Mouse (Mus musculus): ENCODE measurements around the gene Traf7. TPM values are rescaled to one million over a fixed set of nuclear protein-coding genes. Genes with fewer than 3 reads are reported as not detected.

Gene Traf7
- polyA plus RNA-seq, 1 experiment, result 239 TPM

DNA sequence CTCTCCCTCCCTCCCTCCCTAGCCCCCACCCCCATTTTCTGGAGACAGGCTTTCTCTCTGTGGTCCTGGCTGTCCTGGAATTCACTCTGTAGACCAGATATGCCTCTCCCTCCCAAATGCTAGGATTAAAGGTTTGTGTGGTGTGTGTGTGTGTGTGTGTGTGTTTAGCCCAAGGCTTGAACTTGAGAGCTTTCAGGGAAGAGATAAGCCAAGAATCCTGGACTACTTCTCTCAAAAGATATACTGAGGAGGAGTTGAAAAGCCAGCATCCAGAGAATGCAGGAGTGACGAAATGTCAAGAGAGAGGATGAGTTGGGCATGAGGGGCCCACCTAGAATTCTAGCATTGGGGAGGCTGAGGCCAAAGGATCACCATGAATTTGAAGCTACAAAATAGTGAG is 64.8 kb downstream of the Traf7 start:
- no peak for TF ChIP-seq GATA1 (IDR thresholded peaks at IDR 0.05; ENCODE audit: low read length)

DNA sequence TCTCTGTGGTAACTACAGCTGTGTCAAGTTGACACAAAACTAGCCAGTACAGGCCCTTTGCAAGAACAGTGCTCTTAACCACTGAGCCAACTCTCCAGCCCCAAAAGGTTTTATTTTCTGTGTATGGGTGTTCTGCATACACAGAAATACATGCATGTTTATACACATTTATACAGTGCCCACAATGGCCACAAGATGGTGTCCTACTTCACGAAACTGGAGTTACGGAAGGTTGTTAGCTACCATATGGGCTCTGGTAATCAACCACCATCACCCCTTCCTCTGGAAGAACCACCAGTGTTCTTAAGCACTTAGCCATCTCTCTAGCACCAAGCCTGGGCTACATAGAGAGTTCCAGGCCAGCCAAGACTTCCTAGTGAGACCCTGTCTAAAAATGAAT is 66.2 kb downstream of the Traf7 start:
- no peak for TF ChIP-seq GATA1 (IDR thresholded peaks at IDR 0.05; ENCODE audit: low read length)

Other genes starting within 250 kb of the Traf7 start
- gene Abca17, start 176.9 kb downstream of the Traf7 start, polyA plus RNA-seq (2012), result not detected in 2 replicates
- gene Abca3, start 176.0 kb downstream of the Traf7 start, polyA plus RNA-seq (2012), result 23.1 and 41.6 TPM in 2 replicates
- 301 and 446 TPM in 2 replicates for gene Rnps1, start 113.4 kb downstream of the Traf7 start, polyA plus RNA-seq (2012)
- gene Eci1, start 101.3 kb downstream of the Traf7 start, polyA plus RNA-seq (2012), result 47.6 and 64.0 TPM in 2 replicates
- gene Dnase1l2, start 84.8 kb downstream of the Traf7 start, polyA plus RNA-seq (2012), result not detected in 2 replicates
- gene E4f1, start 57.6 kb downstream of the Traf7 start, polyA plus RNA-seq (2012), result 19.4 and 22.8 TPM in 2 replicates
- gene Pgp, start 57.5 kb downstream of the Traf7 start, polyA plus RNA-seq (2012), result 75.9 and 87.6 TPM in 2 replicates
- gene Bricd5, start 54.1 kb downstream of the Traf7 start, polyA plus RNA-seq (2012), result 0.10 TPM in 1 of 2 replicates, not detected in the other
- 8.4 and 8.5 TPM in 2 replicates for gene Mlst8, start 48.9 kb downstream of the Traf7 start, polyA plus RNA-seq (2012)
- 0.01 TPM in 1 of 2 replicates, not detected in the other for gene Caskin1, start 39.3 kb downstream of the Traf7 start, polyA plus RNA-seq (2012)
- 0.29 and 0.30 TPM in 2 replicates for gene Rab26, start 6.3 kb upstream of the Traf7 start, polyA plus RNA-seq (2012)
- gene Pkd1, start 21.9 kb upstream of the Traf7 start, polyA plus RNA-seq (2012), result 4.0 and 6.5 TPM in 2 replicates
- gene Tsc2, start 104.7 kb upstream of the Traf7 start, polyA plus RNA-seq (2012), result 45.3 and 52.6 TPM in 2 replicates
- gene Nthl1, start 104.7 kb upstream of the Traf7 start, polyA plus RNA-seq (2012), result 24.0 and 31.0 TPM in 2 replicates
- not detected in 2 replicates for gene Slc9a3r2, start 122.4 kb upstream of the Traf7 start, polyA plus RNA-seq (2012)
- not detected in 2 replicates for gene Npw, start 130.5 kb upstream of the Traf7 start, polyA plus RNA-seq (2012)
- gene Zfp598, start 141.7 kb upstream of the Traf7 start, polyA plus RNA-seq (2012), result 90.5 and 98.9 TPM in 2 replicates
- 0.13 TPM in 2 replicates for gene Syngr3, start 162.0 kb upstream of the Traf7 start, polyA plus RNA-seq (2012)
- gene Gfer, start 168.2 kb upstream of the Traf7 start, polyA plus RNA-seq (2012), result 149 and 186 TPM in 2 replicates
- gene Noxo1, start 168.3 kb upstream of the Traf7 start, polyA plus RNA-seq (2012), result 0.33 and 0.89 TPM in 2 replicates
- 25.6 and 35.3 TPM in 2 replicates for gene Tbl3, start 179.7 kb upstream of the Traf7 start, polyA plus RNA-seq (2012)
- gene Rnf151, start 190.1 kb upstream of the Traf7 start, polyA plus RNA-seq (2012), result 0.14 and 0.36 TPM in 2 replicates
- gene Rps2, start 190.2 kb upstream of the Traf7 start, polyA plus RNA-seq (2012), result 2,301 and 3,917 TPM in 2 replicates
- gene Ndufb10, start 196.5 kb upstream of the Traf7 start, polyA plus RNA-seq (2012), result 457 and 647 TPM in 2 replicates
- gene Rpl3l, start 199.9 kb upstream of the Traf7 start, polyA plus RNA-seq (2012), result not detected in 2 replicates
- gene Msrb1, start 208.7 kb upstream of the Traf7 start, polyA plus RNA-seq (2012), result 11.1 and 11.3 TPM in 2 replicates
- gene Hs3st6, start 225.1 kb upstream of the Traf7 start, polyA plus RNA-seq (2012), result not detected in 2 replicates

Measured in G1E-ER4 (cell line).